ENCODE assay signal across 8 mouse cellular contexts in the genomic region with DNA sequence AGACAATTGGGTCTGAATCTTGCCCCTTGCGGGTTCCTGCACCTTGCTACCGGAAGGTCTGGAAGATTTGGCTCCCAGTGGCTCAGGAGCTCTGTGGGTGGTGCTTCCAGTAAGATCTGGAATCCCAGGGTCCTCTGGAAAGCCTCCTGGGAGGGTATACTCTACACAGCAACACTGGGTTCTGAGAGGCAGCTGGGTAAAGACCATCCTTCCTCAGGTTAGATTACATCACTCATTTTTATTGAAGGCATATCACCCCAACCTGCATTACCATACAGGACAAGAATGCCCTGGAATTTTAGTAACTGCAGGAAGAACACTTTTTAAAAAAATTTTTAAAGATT. TPM values are rescaled to one million over a fixed set of nuclear protein-coding genes. Genes with fewer than 3 reads are reported as not detected.
DNase-seq lines count a peak whose midpoint lies in the region; ATAC-seq lines count a peak whose summit lies in the region.

No protein-coding gene starts in this region.

- ATAC-seq in liver, embryonic 11.5 days (replicated peaks; ENCODE audit: low FRiP score) = no peak

- 32% methylated on average over 2 of the region's 2 CpGs for WGBS in liver, embryonic 11.5 days

- H3K27ac ChIP-seq in liver, embryonic 11.5 days (ENCODE audit: low read depth, low read length) = no peak overlapping the region

- no peaks in the 10 kb centered on the region for H3K36me3 ChIP-seq in liver, embryonic 11.5 days (ENCODE audit: control insufficient read depth, insufficient read depth, low read length)

- 0 out of 2 replicates have a peak, but pooled peaks cover 3% of the 10 kb centered on the region for H3K27me3 ChIP-seq in liver, embryonic 11.5 days (replicated peaks; ENCODE audit: control insufficient read depth, insufficient read depth, low read length)

- no peaks in the 10 kb centered on the region for H3K4me1 ChIP-seq in liver, embryonic 11.5 days (replicated peaks; ENCODE audit: control insufficient read depth, insufficient read depth, low read length)

- H3K9me3 ChIP-seq in liver, embryonic 11.5 days (ENCODE audit: control insufficient read depth, low read length) = no peaks in the 10 kb centered on the region

- peak; percentile 7 for DNase-seq in adrenal gland, postnatal 10 days
- no peak for DNase-seq in adrenal gland, postnatal 14 days
- DNase-seq in right cerebral cortex, postnatal 4 days = peak; percentile 28
- DNase-seq in right cerebral cortex, adult 18-20 months = no peak
- no peak for DNase-seq in liver, embryonic 11.5 days (ENCODE audit: low spot score)
- DNase-seq in testis, postnatal 14 days (ENCODE audit: low spot score) = no peak
- no peak for DNase-seq in cerebellum, adult 18-20 months
- no peak for DNase-seq in layer of hippocampus, adult 18-20 months (ENCODE audit: low spot score in 2 of 2)

- no peak overlapping the region for H3K9ac ChIP-seq in liver, embryonic 11.5 days (ENCODE audit: low read depth, low read length)

- peak overlapping the region; percentile 54 for H3K4me2 ChIP-seq in liver, embryonic 11.5 days

- peak overlapping the region; percentile 30 for H3K4me3 ChIP-seq in liver, embryonic 11.5 days (ENCODE audit: low read depth, low read length)

RNA-seq across cellular contexts. Expression of a gene that starts 20.1 kb away (rescaled TPM):
- total RNA-seq in adrenal gland, postnatal 10 days (2021) = 10 to 100 TPM in 1 of 2 experiments, 1 to 10 TPM in 1; 2.6 to 51.5 TPM
- total RNA-seq in adrenal gland, postnatal 14 days (2021) = not detected in 2 replicates
- polyA plus RNA-seq in liver, embryonic 11.5 days (2014; fragmentation: Nextera tagmentation; extraction: Ambion mirVana) = 0.40 and 0.45 TPM in 2 replicates
- total RNA-seq in layer of hippocampus, adult 18-20 months (2021) = not detected

RNA-seq across cellular contexts. Expression of a gene that starts 58.5 kb away (rescaled TPM):
- total RNA-seq in adrenal gland, postnatal 10 days (2021) = 1 to 10 TPM in 1 of 2 experiments, under 1 TPM in 1; 0.94 to 1.1 TPM
- total RNA-seq in adrenal gland, postnatal 14 days (2021) = 0.49 and 0.67 TPM in 2 replicates
- polyA plus RNA-seq in liver, embryonic 11.5 days (2014; fragmentation: Nextera tagmentation; extraction: Ambion mirVana) = 0.92 and 1.4 TPM in 2 replicates
- total RNA-seq in layer of hippocampus, adult 18-20 months (2021) = 1 to 10 TPM; 5.0 TPM

Comparison
In these comparisons a context has a peak if more than half of its experiments do, and no peak if none do; other contexts are left out.
1. DNase-seq: peak in adrenal gland, postnatal 10 days (single experiment) and right cerebral cortex, postnatal 4 days (single experiment); none in adrenal gland, postnatal 14 days (single experiment), right cerebral cortex, adult 18-20 months (single experiment), liver, embryonic 11.5 days (single experiment), testis, postnatal 14 days (single experiment), cerebellum, adult 18-20 months (0 of 2) and layer of hippocampus, adult 18-20 months (0 of 2).